Mouse (Mus musculus): ENCODE data around the gene Cdca7l. TPM values are rescaled to one million over a fixed set of nuclear protein-coding genes. Genes with fewer than 3 reads are reported as not detected.
"Not testable (repeated sequence)": the region's sequence is repeated elsewhere in the genome, so short reads cannot be mapped to it uniquely, and the experiment has no call there.

The Cdca7l gene
- polyA plus RNA-seq, 1 experiment from 2014 or later: 3.6 TPM

DNA sequence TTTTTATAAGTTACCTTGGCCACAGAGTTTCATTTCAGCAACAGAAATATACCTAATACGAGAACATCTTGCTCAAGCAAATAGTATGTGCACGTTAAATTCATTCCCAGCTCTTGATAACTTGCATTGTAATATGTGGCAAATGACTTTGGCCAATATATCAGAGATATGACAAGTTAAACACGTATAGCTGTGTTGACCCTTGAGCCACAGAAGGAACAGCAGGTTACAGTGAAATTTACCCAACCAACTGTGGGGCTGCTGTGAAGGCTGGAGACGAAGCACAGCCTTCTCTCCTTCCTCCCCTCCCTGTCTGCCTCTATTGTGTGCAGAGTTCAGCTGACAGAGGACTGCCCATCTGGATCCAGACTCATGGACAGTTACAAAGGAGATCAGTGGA is 97.3 kb downstream of the Cdca7l start:
- H3K4me1 ChIP-seq (ENCODE audit: control insufficient read depth, insufficient read depth, low read length); H3K4me2 ChIP-seq (ENCODE audit: low read length); H3K27me3 ChIP-seq (ENCODE audit: control insufficient read depth, insufficient read depth, low read depth, low read length); H3K36me3 ChIP-seq (ENCODE audit: control insufficient read depth, insufficient read depth, low read length); ATAC-seq; H3K4me3 ChIP-seq (ENCODE audit: low read depth, low read length); H3K27ac ChIP-seq (ENCODE audit: low read length); H3K9me3 ChIP-seq (replicated peaks; ENCODE audit: control insufficient read depth, low read length, poor library complexity, severe bottlenecking); H3K9ac ChIP-seq (ENCODE audit: low read depth, low read length): not testable (repeated sequence)
- 50% methylated on average over 1 of the region's 4 CpGs for WGBS

DNA sequence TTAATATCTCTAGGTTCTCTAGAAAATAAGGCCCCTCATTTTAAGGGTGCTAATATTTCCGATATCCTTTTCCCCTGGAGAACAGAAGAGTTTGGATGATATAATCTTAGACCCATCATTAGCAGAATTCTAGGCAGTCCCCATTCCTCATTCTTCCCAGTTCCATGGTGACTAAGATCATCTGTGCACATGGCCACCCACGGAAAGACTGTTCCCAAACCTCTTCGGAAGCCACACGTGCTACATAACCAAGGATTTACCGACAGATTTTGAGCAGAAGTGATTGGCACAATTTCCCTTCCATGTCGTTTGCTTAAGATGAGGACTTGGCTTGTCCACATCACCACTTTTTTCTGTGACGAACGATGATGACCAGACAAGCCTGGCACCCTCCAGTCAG is 99.6 kb downstream of the Cdca7l start:
- 92% methylated on average over 8 of the region's 8 CpGs for WGBS

DNA sequence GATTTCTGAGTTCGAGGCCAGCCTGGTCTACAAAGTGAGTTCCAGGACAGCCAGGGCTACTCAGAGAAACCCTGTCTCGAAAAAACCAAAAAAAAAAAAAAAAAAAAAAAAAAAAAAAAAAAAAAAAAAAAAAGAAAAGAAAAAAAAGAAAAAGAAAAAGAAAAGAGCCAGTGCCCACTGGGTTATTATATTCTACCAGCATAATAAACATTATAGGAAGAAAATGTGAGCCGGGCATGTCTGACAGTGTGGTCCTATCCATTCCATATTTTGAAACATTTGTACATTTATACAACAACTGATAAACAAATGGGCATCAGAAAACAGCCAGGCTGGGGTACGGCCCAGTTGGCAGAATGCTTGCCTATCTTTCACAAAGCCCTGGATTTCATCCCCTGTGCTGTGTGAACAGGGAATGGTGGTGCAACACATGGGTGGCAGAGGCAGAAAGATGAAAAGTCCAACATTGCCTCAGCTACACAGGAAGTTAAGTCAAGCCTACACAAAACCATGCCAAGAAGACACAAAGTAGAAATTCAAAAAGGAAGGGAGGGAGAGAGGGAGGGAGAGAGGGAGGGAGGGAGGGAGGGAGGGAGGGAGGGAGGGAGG is 101.2 kb downstream of the Cdca7l start:
- H3K4me1 ChIP-seq (ENCODE audit: control insufficient read depth, insufficient read depth, low read length); H3K27ac ChIP-seq (ENCODE audit: low read length); H3K4me3 ChIP-seq (ENCODE audit: low read depth, low read length); H3K27me3 ChIP-seq (ENCODE audit: control insufficient read depth, insufficient read depth, low read depth, low read length); H3K9ac ChIP-seq (ENCODE audit: low read depth, low read length); ATAC-seq; H3K9me3 ChIP-seq (replicated peaks; ENCODE audit: control insufficient read depth, low read length, poor library complexity, severe bottlenecking); H3K36me3 ChIP-seq (ENCODE audit: control insufficient read depth, insufficient read depth, low read length); H3K4me2 ChIP-seq (ENCODE audit: low read length): not testable (repeated sequence)
- WGBS: 79% methylated on average over 4 of the region's 4 CpGs

More for the DNA sequence above, 99.6 kb downstream of the Cdca7l start:
- H3K4me2 ChIP-seq (ENCODE audit: low read length): no peak overlapping the region
- H3K4me1 ChIP-seq (ENCODE audit: control insufficient read depth, insufficient read depth, low read length): no peaks in the 10 kb centered on the region
- H3K4me3 ChIP-seq (ENCODE audit: low read depth, low read length): no peak overlapping the region
- ATAC-seq: no peak
- no peak overlapping the region for H3K27ac ChIP-seq (ENCODE audit: low read length)
- no peaks in the 10 kb centered on the region for H3K9me3 ChIP-seq (replicated peaks; ENCODE audit: control insufficient read depth, low read length, poor library complexity, severe bottlenecking)
- no peaks in the 10 kb centered on the region for H3K36me3 ChIP-seq (ENCODE audit: control insufficient read depth, insufficient read depth, low read length)
- no peak overlapping the region for H3K9ac ChIP-seq (ENCODE audit: low read depth, low read length)
- no peaks in the 10 kb centered on the region for H3K27me3 ChIP-seq (ENCODE audit: control insufficient read depth, insufficient read depth, low read depth, low read length)

DNA sequence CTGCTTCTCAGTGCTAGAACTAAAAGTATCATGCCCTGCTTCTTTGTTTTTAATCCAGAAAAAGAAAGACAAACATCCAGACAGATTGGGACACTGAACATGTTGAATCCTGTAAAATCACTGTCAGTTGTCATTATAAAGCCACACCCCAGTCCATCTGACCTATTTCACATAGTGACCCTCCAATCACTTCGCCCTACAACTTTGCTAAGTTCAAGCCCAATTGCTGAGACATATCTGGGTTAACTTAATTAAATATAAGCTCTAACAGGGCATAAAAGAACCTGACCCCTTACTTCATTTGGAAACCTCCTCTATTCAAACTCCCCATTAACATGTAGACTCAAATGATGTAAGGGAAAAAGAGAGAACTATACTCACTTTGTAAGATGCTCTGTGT is 107.3 kb downstream of the Cdca7l start:
- no peak overlapping the region for H3K4me3 ChIP-seq (ENCODE audit: low read depth, low read length)
- H3K36me3 ChIP-seq (ENCODE audit: control insufficient read depth, insufficient read depth, low read length): no peaks in the 10 kb centered on the region
- ATAC-seq: no peak
- no peaks in the 10 kb centered on the region for H3K9me3 ChIP-seq (replicated peaks; ENCODE audit: control insufficient read depth, low read length, poor library complexity, severe bottlenecking)
- peaks cover 5% of the 10 kb centered on the region; the same call in 1 of the 2 replicates for H3K4me1 ChIP-seq (ENCODE audit: control insufficient read depth, insufficient read depth, low read length)
- H3K27me3 ChIP-seq (ENCODE audit: control insufficient read depth, insufficient read depth, low read depth, low read length): no peaks in the 10 kb centered on the region
- no peak overlapping the region for H3K9ac ChIP-seq (ENCODE audit: low read depth, low read length)
- 86% methylated on average over 1 of the region's 1 CpGs for WGBS
- no peak overlapping the region for H3K27ac ChIP-seq (ENCODE audit: low read length)
- no peak overlapping the region for H3K4me2 ChIP-seq (ENCODE audit: low read length)

DNA sequence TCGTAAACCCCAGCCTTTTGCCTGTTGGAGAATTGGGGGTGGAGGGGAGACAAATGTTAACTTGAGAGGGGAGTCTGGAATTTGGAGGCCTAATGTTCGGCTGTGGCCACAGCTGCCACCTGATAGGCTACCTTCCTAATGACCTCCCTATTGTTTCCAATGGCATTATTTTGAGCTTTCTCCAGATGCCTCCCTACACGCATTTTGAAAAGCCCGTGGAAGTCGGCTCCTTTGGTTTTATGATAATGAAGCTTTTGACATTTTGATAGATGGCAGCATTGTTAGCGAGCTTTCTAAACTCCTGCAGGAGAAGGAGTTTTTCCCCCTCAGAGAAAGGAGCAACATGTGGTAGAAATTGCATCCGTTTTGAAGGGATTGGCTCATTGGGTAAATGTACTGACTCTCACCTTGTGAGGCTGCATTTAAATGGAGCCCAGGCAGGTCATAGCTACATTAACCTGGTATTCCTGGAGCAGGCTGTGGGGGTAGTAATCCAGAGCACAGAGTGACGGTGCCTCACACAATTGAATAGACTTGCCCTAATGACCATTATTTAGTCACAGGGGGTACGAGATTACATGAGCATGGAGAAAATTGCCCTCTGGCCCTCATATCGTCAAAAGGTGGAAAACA is 110.6 kb downstream of the Cdca7l start:
- H3K4me2 ChIP-seq (ENCODE audit: low read length): no peak overlapping the region
- H3K4me3 ChIP-seq (ENCODE audit: low read depth, low read length): no peak overlapping the region
- no peaks in the 10 kb centered on the region for H3K9me3 ChIP-seq (replicated peaks; ENCODE audit: control insufficient read depth, low read length, poor library complexity, severe bottlenecking)
- no peaks in the 10 kb centered on the region for H3K27me3 ChIP-seq (ENCODE audit: control insufficient read depth, insufficient read depth, low read depth, low read length)
- H3K27ac ChIP-seq (ENCODE audit: low read length): no peak overlapping the region
- no peak overlapping the region for H3K9ac ChIP-seq (ENCODE audit: low read depth, low read length)
- H3K4me1 ChIP-seq (ENCODE audit: control insufficient read depth, insufficient read depth, low read length): peaks cover 5% of the 10 kb centered on the region; the same call in 1 of the 2 replicates
- WGBS: 14% methylated on average over 10 of the region's 10 CpGs
- H3K36me3 ChIP-seq (ENCODE audit: control insufficient read depth, insufficient read depth, low read length): no peaks in the 10 kb centered on the region
- no peak for ATAC-seq

DNA sequence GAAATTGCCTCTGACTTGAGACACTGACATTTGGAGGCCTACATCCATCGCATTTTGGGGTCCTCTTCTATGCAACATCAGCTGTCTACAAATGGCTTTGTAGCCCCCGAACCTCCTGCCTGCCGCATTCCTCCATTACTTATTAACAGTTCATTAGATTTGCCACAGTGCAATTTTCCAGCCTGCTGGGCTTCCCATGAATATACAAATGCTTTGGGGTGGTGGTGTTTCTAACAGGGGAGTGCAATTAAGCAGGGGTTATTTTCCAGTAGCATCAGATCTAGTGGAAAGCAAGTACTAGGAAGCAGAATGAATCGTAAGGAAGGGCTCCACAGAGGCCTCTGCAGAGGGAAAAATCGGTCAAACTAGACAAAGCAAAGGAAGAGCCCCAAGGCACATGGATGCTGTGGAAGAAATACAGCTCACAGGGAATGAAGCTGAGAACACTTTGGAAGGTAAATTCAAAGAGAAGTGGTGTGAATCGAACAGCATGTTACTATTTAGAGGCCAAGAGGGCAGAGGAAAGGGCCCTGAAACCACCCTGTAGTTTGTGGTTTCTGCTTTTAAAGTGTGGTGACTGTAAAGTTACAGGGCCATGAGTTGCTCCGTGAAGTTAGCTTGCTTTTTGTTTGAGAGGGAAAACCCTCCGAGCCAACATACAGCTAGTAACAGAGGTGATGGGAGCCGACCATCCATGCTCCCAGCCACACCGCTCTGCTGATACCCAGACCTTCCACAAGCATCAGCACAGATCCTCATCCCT is 111.9 kb downstream of the Cdca7l start:
- H3K9ac ChIP-seq (ENCODE audit: low read depth, low read length): no peak overlapping the region
- no peak for ATAC-seq
- H3K27me3 ChIP-seq (ENCODE audit: control insufficient read depth, insufficient read depth, low read depth, low read length): no peaks in the 10 kb centered on the region
- no peaks in the 10 kb centered on the region for H3K36me3 ChIP-seq (ENCODE audit: control insufficient read depth, insufficient read depth, low read length)
- 53% methylated on average over 10 of the region's 10 CpGs for WGBS
- H3K4me1 ChIP-seq (ENCODE audit: control insufficient read depth, insufficient read depth, low read length): peaks cover 5% of the 10 kb centered on the region; the same call in 1 of the 2 replicates
- no peak overlapping the region for H3K4me2 ChIP-seq (ENCODE audit: low read length)
- H3K9me3 ChIP-seq (replicated peaks; ENCODE audit: control insufficient read depth, low read length, poor library complexity, severe bottlenecking): no peaks in the 10 kb centered on the region
- no peak overlapping the region for H3K4me3 ChIP-seq (ENCODE audit: low read depth, low read length)
- H3K27ac ChIP-seq (ENCODE audit: low read length): 0 out of 2 replicates have a peak overlapping the region, but pooled peaks have one; percentile 28

Data from midbrain, embryonic 16.5 days (tissue).